Mouse (Mus musculus): ENCODE measurements at regions not wholly inside any gene's neighbourhood (a gene's known extent, or its start where the extent isn't known, plus 50 kb on each side); places are given as distances from the start of the nearest gene placed in this dataset.

DNA sequence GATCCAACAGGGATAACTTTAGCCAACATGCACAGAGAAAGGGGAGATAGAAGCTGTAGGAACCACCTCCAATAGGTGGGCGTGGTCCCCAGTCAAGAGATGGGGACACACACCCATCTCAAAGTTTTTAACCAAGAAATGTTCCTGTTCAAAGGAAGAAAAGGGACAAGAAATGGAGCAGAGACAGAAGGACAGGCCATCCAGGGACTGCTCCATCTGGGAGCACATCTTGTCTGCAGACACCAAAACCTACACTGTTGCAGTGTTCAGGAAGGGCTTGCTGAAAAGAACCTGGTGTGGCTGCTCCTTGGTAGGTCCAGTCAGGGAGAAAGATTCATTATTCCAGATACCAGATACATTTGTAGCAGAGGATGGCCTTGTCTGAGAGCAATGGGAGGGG is 676.5 kb upstream of the Foxg1 start:
- no peak for DNase-seq

GRCm38 (mm10) chr12:48713646-48714045 is 668.8 kb upstream of the Foxg1 start:
- DNase-seq: no peak

DNA sequence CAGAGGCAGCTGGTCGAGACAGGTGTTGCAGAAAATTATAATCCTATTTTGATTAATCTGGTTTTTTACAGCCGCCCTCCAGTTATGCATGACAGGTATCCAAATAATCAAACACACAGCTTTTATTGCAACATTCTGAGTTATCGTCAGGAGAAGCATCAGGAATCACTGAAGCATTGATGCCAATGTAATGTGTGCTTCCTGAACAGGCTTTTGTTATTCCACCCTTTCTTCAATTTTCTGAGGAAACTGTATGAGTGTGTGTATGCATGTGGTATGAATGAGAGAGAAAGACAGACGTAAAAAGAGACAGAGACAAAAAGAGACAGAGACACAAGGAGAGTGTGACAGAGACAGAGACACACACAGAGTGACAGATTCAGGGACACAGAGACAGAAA is 652.6 kb upstream of the Foxg1 start:
- DNase-seq: no peak

GRCm38 (mm10) chr12:48758805-48759396 is 623.6 kb upstream of the Foxg1 start:
- no peak for DNase-seq

Measured in thymus, postnatal 25 days (tissue).